Mouse (Mus musculus) E14TG2a.4 (cell line): Measurements from ENCODE around the gene Tmem245.

ENCODE experiments used
- CTCF ChIP-seq: conservative IDR thresholded peaks from 2 replicates; pipeline ENCODE4 v1.5.1; 2014; ENCODE audit warnings: low read length
- POU5F1 ChIP-seq: IDR thresholded peaks from 2 replicates; pipeline ENCODE4 v1.6.1; 2014; ENCODE audit warnings: low read length, borderline replicate concordance

- TF ChIP-seq CTCF (no peak), POU5F1 (no peak)
These were observed 88.5 kb downstream of the Tmem245 start for GRCm38 (mm10) chr4:56858733-56859132.
